Mouse (Mus musculus) liver, embryonic 14.5 days (tissue): Measurements from ENCODE around the gene Zfp429.
"Not testable (repeated sequence)": the region's sequence is repeated elsewhere in the genome, so short reads cannot be mapped to it uniquely, and the experiment has no call there.

Source experiments
- CTCF ChIP-seq: IDR thresholded peaks from 2 replicates; pipeline ENCODE4 v1.5.1; 2016; ENCODE audit warnings: antibody characterized with exemption, low read depth, control low read depth
- EP300 ChIP-seq: IDR thresholded peaks from 2 replicates; pipeline ENCODE4 v1.6.1; 2016; ENCODE audit warnings: antibody characterized with exemption, low read depth

DNA sequence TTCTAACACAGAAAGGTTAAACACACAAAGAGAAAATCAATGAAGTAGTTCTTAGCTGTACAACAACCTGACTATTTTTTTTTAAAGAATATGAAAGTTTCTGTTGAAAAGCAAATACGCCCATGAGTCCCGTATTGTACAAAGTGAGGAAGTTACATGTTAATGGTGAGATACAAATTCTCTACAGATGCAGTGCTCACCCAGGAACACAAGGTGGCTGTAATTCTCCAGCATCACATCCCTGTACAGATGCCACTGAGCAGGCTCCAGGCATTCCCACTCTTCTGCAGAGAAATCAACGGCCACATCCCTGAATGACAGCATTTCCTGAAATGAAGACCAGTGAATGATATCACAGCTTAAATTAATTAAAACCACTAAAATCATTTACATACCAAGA lies 14.0 kb upstream of the Zfp429 start:
- peak; percentile 21; the same call in 1 of the 2 replicates for TF ChIP-seq CTCF
- not testable (repeated sequence) for TF ChIP-seq EP300
